Mouse (Mus musculus) heart, adult 18-20 months (tissue): Measurements from ENCODE around the gene Hoxb5. TPM values are rescaled to one million over a fixed set of nuclear protein-coding genes. Genes with fewer than 3 reads are reported as not detected.
A peak's percentile ranks its signal among the peaks of the same experiment; 100 is the strongest.

Source experiments
- DNase-seq, 2 experiments: peaks; one replicate each; pipeline ENCODE4 v3.0.0; 2021 to 2022; ENCODE audit warnings: mixed read lengths in 1 of 2
- long read RNA-seq, 2 experiments: library from polyadenylated mRNA; stranded (forward); transcript quantifications; one replicate each; pipeline ENCODE4 v2.0.0; 2021
- total RNA-seq, 2 experiments: library from RNA; stranded (reverse); gene quantifications; 2 replicates each; pipeline ENCODE4 v1.2.3; 2021

Hoxb5 gene
- under 1 TPM; 0.12 to 0.21 TPM for total RNA-seq
- long read RNA-seq, experiment 1 = 0 reads
- long read RNA-seq, experiment 2 = 0 reads

- peak; percentile 52 to 72 for DNase-seq
Measured at GRCm38 (mm10) chr11:96303151-96304099, at the start of gene Hoxb5. TSS of gene Hoxb5 (plus strand) at chr11:96303336.

- DNase-seq = no peak
Measured at GRCm38 (mm10) chr11:96254221-96254620, 48.9 kb upstream of the Hoxb5 start.

DNA sequence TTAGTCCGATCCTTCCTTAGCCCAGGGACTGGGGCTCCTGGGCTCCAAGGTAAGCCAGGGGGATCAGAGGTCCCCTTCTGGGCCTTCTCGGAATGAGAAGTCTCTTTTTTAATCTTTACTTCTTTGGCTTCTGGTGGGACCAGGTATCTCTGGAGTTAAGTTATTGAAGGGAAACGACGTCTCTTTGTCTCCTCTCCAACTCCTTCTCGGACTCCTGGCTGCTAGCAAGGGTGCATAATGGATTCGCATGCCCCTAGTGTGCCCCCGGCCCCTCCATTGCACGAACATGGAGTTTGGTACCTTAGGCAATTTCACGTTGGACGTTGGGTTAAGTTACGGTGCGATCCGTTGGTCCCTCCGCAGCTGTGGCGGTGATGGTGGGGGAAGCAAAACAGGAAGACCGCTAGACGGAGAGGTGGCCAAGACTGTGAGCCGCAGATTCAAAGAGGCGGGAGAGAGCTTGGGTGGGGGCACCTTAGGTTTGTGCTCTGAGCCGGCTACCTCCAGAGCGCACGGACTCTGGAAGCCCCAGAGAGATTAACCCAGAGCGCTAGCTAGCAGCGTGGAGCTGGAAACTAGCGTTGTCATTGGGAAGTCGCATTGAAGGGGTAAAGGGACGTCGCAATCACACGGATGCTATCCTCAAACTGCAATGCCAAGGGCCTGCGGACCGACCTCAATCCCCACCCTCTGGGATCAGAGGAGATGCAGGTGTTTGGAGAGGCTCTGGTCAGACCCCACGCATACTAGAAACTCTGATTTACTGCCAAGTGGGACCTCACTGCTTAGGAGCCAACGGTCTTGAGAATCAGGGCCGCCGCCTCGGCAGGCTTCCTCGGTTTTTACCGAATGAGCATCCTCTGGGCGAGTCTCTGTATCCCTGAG is 47.8 kb upstream of the Hoxb5 start:
- DNase-seq = no peak

- no peak for DNase-seq
Measured at GRCm38 (mm10) chr11:96255996-96256445, 47.1 kb upstream of the Hoxb5 start.

- DNase-seq = no peak
Measured at GRCm38 (mm10) chr11:96257141-96257540, 46.0 kb upstream of the Hoxb5 start.

GRCm38 (mm10) chr11:96259038-96259437 is 44.1 kb upstream of the Hoxb5 start:
- no peak for DNase-seq

- no peak for DNase-seq
Measured at GRCm38 (mm10) chr11:96259511-96259910, 43.6 kb upstream of the Hoxb5 start.

DNA sequence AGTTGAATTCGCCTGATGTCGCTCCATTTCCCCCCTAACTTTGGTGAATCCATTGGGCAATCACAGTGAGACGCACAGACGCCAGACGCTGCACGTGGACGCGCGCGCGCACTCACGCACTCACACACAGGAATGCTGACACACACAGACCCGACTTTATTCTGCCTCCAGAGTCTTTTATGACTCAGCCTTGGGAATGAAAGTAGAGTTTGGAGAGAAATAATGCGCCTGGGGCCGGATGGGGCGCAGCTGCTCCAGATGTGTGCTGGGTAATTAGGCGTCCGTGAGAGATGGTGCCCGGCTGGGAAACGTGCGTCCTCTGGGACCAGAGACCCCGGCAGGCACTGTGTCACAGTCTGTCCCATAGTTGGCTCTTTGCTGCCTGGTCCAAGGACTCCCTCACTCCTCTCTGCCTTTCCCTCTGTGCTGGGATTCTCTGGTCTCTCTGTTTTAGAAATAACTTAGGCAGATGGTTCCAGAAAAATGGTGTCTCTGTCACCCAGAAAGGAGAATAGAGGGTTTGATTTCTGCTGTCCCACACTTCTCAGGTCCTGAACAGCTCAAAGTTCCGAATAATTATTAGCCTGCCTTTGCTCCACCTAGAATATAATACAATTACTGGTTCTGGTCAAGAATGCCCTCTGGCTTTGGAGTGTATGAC is 42.7 kb upstream of the Hoxb5 start:
- DNase-seq = no peak

- DNase-seq = peak; percentile 35 to 74
Measured at GRCm38 (mm10) chr11:96261323-96261890, 41.7 kb upstream of the Hoxb5 start.

- no peak for DNase-seq
Measured at GRCm38 (mm10) chr11:96262262-96262830, 40.8 kb upstream of the Hoxb5 start.

GRCm38 (mm10) chr11:96263636-96264389 is 39.3 kb upstream of the Hoxb5 start:
- no peak for DNase-seq

DNA sequence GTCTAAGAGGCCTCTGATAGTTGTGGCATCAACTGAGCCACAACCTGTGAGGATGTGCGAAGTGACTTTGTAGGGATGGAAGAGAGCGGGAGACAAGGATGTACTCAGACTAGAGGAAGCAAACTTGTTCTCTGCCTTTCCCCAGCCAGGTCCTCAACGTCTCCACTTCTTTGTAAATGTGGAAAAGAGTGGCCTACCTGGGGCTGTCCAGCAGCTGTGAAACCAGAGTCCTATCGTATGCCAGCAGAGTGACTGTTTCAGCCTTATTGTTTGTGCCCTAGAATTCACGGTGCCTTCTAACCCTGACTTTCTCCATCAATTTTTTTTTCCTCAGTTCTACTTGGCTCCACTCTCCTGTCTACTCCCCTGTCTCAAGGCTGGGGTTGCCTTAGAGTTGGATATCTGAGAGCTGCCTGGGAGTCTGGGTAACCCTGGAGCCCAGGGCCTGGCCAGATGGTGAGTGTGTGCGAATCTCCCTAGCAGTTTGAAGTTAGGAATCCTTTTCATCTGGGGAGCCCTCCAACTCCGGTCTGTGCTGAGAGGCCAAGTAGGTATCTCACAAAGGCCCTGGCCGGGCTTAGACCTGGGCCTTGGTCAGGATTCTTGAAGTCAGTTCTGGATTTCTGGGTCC is 38.6 kb upstream of the Hoxb5 start:
- no peak for DNase-seq

GRCm38 (mm10) chr11:96265954-96266353 is 37.2 kb upstream of the Hoxb5 start:
- DNase-seq = no peak

DNA sequence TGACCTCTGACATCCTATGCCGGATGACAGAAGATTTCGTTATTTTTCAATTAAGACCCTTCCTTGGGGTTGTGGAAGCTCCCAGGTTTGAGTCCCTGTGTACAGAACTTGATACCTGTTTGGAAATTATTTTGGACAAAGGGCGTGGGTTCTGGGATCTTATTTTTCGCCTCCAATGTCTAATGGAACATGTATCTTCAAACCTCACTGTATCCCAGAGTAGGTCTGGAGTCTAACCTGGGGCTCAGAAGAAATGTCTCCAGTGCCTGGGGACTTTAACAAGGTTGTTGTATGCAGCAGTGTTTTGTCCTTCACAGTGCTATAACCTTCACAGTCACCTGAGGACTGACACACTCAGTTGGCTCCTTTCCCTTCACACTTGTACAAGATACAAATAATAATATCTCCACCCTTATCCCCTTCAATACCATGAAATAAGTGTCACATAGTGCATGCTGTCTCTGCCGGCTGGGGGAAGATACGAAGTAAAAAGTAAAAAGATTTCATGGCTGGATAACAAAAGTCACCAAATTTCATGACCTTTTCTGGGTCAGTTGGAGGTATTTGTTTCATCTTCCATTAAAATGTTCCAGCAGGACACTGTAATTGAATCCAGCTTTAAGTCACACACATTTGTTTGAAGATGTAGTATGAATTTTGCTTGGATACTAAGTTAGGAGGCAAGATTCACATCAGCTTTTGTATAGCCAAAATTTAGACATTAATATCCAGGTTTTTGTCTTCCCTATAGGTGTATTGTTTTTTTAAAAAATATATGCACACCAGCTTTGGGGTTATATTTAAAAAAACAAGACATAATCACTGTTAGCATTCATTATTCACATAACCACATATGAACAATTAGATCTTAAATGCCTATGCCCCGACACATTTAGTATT is 35.9 kb upstream of the Hoxb5 start:
- DNase-seq = no peak

GRCm38 (mm10) chr11:96268031-96268745 is 34.9 kb upstream of the Hoxb5 start:
- DNase-seq = no peak

DNA sequence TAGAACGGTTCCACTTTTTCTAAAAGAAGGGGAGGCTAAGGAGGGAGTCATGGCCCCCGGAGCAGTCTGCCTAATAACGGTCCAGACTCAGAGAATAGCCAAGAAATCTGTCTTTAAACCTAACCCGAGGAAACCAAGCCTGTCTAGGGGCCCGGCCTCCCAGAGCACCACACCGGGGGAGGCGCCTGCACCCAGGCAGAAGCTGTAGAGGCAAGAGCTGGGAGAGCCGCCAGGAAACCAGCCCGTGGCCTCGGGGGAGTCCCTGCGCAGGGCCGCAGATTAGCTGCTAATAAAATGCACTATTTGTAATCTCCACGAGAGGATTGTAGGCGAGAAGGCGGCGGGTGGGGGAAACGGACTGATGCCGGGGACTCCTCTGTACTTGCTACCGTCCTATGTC is 33.3 kb upstream of the Hoxb5 start:
- peak in 1 of 2 experiments; percentile 40 for DNase-seq

DNA sequence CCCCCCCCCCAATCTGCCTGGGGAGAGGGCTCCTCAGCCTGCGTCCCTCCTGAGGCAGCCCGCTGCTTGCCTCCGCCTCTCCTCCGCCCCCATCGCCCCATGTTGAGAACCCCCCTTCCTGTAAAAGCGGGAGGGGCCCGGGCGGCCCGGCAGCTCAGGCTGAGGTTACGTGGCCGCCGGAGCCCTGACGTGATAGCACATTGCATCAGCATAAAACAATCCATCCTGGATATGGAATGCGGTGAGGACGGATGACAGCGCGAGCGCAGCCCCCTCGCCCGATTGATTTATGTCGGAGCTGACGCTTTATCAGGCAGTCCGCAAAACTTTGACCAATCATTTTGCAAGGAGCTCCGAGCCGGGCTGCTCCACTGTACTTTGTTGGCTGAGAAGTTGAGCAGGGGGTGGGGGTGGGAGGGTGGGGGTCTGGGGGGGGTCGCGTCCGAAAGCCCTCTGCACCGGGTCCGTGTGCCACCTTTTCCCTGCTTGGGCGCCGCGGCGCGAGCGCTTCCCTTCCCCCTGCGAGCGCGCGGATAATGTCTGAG is 32.1 kb upstream of the Hoxb5 start, which contains the start of gene Hoxb9:
TSS of gene Hoxb9 (plus strand) at position 462 of the 545 bp plus-strand sequence.
- no peak for DNase-seq

DNA sequence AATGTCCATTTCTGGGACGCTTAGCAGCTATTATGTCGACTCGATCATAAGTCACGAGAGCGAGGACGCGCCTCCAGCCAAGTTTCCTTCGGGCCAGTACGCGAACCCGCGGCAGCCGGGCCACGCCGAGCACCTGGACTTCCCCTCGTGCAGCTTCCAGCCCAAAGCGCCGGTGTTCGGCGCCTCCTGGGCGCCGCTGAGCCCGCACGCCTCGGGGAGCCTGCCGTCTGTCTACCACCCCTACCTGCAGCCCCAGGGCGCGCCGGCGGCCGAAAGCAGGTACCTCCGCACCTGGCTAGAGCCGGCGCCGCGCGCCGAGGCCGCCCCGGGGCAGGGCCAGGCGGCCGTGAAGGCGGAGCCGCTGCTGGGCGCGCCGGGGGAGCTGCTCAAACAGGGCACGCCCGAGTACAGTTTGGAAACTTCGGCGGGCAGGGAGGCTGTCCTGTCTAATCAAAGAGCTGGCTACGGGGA is 31.6 kb upstream of the Hoxb5 start:
- no peak for DNase-seq
